Mouse (Mus musculus) heart, embryonic 16.5 days (tissue): ENCODE data around the gene Shkbp1. TPM values are rescaled to one million over a fixed set of nuclear protein-coding genes. Genes with fewer than 3 reads are reported as not detected.

Experiments
- ATAC-seq: fragments of 200-750 bp; cut with Nextera tagmentation; replicated peaks from 2 replicates; pipeline ENCODE4 v1.8.0; 2017; ENCODE audit warnings: moderate number of reproducible peaks; ENCODE audit not compliant: insufficient read depth, low FRiP score; ENCODE audit errors: extremely low read depth
- H3K27ac ChIP-seq: fragments of 300-500 bp; sonication (generic); 2 replicates; pipeline ENCODE4 v1.5.1; 2014; ENCODE audit warnings: mild to moderate bottlenecking, low read length, control low read depth, moderate library complexity
- H3K27me3 ChIP-seq: fragments of 300-500 bp; sonication (generic); 2 replicates; pipeline ENCODE4 v1.6.1; 2014; ENCODE audit warnings: low read length, mixed read lengths; ENCODE audit not compliant: control insufficient read depth, insufficient read depth
- H3K36me3 ChIP-seq: fragments of 300-500 bp; sonication (generic); 2 replicates; pipeline ENCODE4 v1.6.1; 2014; ENCODE audit not compliant: control insufficient read depth, insufficient read depth
- H3K4me1 ChIP-seq: fragments of 300-500 bp; sonication (generic); 2 replicates; pipeline ENCODE4 v1.6.1; 2014; ENCODE audit warnings: low read length, mixed read lengths; ENCODE audit not compliant: control insufficient read depth, insufficient read depth
- H3K4me2 ChIP-seq: fragments of 300-500 bp; sonication (generic); 2 replicates; pipeline ENCODE4 v1.6.1; 2014; ENCODE audit warnings: low read depth, mild to moderate bottlenecking, control low read depth, low read length
- H3K4me3 ChIP-seq: fragments of 300-500 bp; sonication (generic); 2 replicates; pipeline ENCODE4 v1.5.1; 2014; ENCODE audit warnings: mild to moderate bottlenecking, control low read depth, low read length
- H3K9ac ChIP-seq: fragments of 300-500 bp; sonication (generic); 2 replicates; pipeline ENCODE4 v1.6.1; 2014; ENCODE audit warnings: low read length, control low read depth
- H3K9me3 ChIP-seq: fragments of 300-500 bp; sonication (generic); replicated peaks from 2 replicates; pipeline ENCODE4 v1.6.1; 2016; ENCODE audit warnings: low read length; ENCODE audit not compliant: control insufficient read depth
- WGBS: fragments of 180-500 bp; shearing (Covaris S2); extraction: QIAGEN DNeasy Blood & Tissue Kit; methylation state at CpG from one replicate; pipeline ENCODE4 v1.1.7; 2014; 5-methylcytosine and 5-hydroxymethylcytosine counted together
- polyA plus RNA-seq: library from polyadenylated mRNA; unstranded; fragments of >200 nt; fragmentation: Nextera tagmentation; extraction: Ambion mirVana; gene quantifications from 2 replicates; pipeline ENCODE4 v1.2.1, GENCODE M21; 2015

Gene Shkbp1
- polyA plus RNA-seq, 1 experiment from 2014 or later: 22.3 TPM

- no peak overlapping the region for H3K4me2 ChIP-seq
- ATAC-seq: no peak
- no peaks in the 10 kb centered on the region for H3K9me3 ChIP-seq
- WGBS: 66% methylated on average over 2 of the region's 2 CpGs
- H3K4me3 ChIP-seq: no peak overlapping the region
- peaks cover 20% of the 10 kb centered on the region for H3K4me1 ChIP-seq
- peaks cover 19% of the 10 kb centered on the region for H3K27me3 ChIP-seq
- H3K9ac ChIP-seq: no peak overlapping the region
- no peak overlapping the region for H3K27ac ChIP-seq
- H3K36me3 ChIP-seq: no peaks in the 10 kb centered on the region
These were observed 3.3 kb upstream of the Shkbp1 start for GRCm38 (mm10) chr7:27359162-27359561.

- Histone ChIP-seq H3K4me3 (peak overlapping the region; percentile 78), H3K4me1 (peaks cover 17% of the 10 kb centered on the region), H3K27ac (peak overlapping the region; percentile 75; the same call in 1 of the 2 replicates), H3K9ac (no peak overlapping the region), H3K36me3 (no peaks in the 10 kb centered on the region), H3K4me2 (peak overlapping the region; percentile 91), H3K9me3 (no peaks in the 10 kb centered on the region), H3K27me3 (peaks cover 5% of the 10 kb centered on the region; the same call in 1 of the 2 replicates)
- no peak for ATAC-seq
- WGBS: 24% methylated on average over 3 of the region's 3 CpGs
These were observed 1.8 kb upstream of the Shkbp1 start for GRCm38 (mm10) chr7:27357595-27357978.

GRCm38 (mm10) chr7:27356861-27357594, 1.2 kb upstream of the Shkbp1 start, which contains the start of gene Gm20479:
Gm20479 (minus strand) TSS chr7:27357419.
- H3K36me3 ChIP-seq: no peaks in the 10 kb centered on the region
- H3K4me1 ChIP-seq: peaks cover 17% of the 10 kb centered on the region
- H3K9ac ChIP-seq: peak within 1 kb of the TSS; percentile 68
- H3K4me3 ChIP-seq: peak within 1 kb of the TSS; percentile 78
- no peaks in the 10 kb centered on the region for H3K9me3 ChIP-seq
- no peak for ATAC-seq
- H3K4me2 ChIP-seq: peak within 1 kb of the TSS; percentile 91
- H3K27me3 ChIP-seq: 0 out of 2 replicates have a peak, but pooled peaks cover under 1% of the 10 kb centered on the region
- WGBS: 2% methylated on average over 27 of the region's 27 CpGs
- peak within 1 kb of the TSS; percentile 75 for H3K27ac ChIP-seq

GRCm38 (mm10) chr7:27356248-27356647, 429 bp upstream of the Shkbp1 start:
- H3K27ac ChIP-seq: peak overlapping the region; percentile 75
- peaks cover 17% of the 10 kb centered on the region for H3K4me1 ChIP-seq
- peak; percentile 34 for ATAC-seq
- H3K9ac ChIP-seq: peak overlapping the region; percentile 68
- peak overlapping the region; percentile 78 for H3K4me3 ChIP-seq
- under 1% methylated on average over 16 of the region's 16 CpGs for WGBS
- peak overlapping the region; percentile 91 for H3K4me2 ChIP-seq
- no peaks in the 10 kb centered on the region for H3K27me3 ChIP-seq
- no peaks in the 10 kb centered on the region for H3K9me3 ChIP-seq
- no peaks in the 10 kb centered on the region for H3K36me3 ChIP-seq

- Histone ChIP-seq H3K9me3 (no peaks in the 10 kb centered on the region), H3K27me3 (no peaks in the 10 kb centered on the region), H3K27ac (no peak overlapping the region), H3K4me1 (peaks cover 14% of the 10 kb centered on the region), H3K9ac (peak overlapping the region; percentile 72), H3K36me3 (peaks cover 4% of the 10 kb centered on the region; the same call in 1 of the 2 replicates), H3K4me3 (peak overlapping the region; percentile 78), H3K4me2 (peak overlapping the region; percentile 91)
- WGBS: 8% methylated on average over 14 of the region's 14 CpGs
- ATAC-seq: no peak
These were observed 558 bp downstream of the Shkbp1 start for GRCm38 (mm10) chr7:27355261-27355660.

- H3K9ac ChIP-seq: no peak overlapping the region
- WGBS: 46% methylated on average over 4 of the region's 4 CpGs
- no peaks in the 10 kb centered on the region for H3K9me3 ChIP-seq
- H3K4me1 ChIP-seq: peaks cover 14% of the 10 kb centered on the region
- H3K36me3 ChIP-seq: peaks cover 5% of the 10 kb centered on the region; the same call in 1 of the 2 replicates
- no peak for ATAC-seq
- H3K27ac ChIP-seq: no peak overlapping the region
- H3K27me3 ChIP-seq: no peaks in the 10 kb centered on the region
- peak overlapping the region; percentile 78; the same call in 1 of the 2 replicates for H3K4me3 ChIP-seq
- H3K4me2 ChIP-seq: peak overlapping the region; percentile 91
These were observed 1.0 kb downstream of the Shkbp1 start for GRCm38 (mm10) chr7:27354783-27355182.

- Histone ChIP-seq H3K4me2 (0 out of 2 replicates have a peak overlapping the region, but pooled peaks have one; percentile 14), H3K27me3 (no peaks in the 10 kb centered on the region), H3K36me3 (peaks cover 5% of the 10 kb centered on the region; the same call in 1 of the 2 replicates), H3K9me3 (no peaks in the 10 kb centered on the region), H3K4me1 (peaks cover 14% of the 10 kb centered on the region), H3K27ac (no peak overlapping the region), H3K4me3 (no peak overlapping the region), H3K9ac (no peak overlapping the region)
- WGBS: 40% methylated on average over 6 of the region's 6 CpGs
- ATAC-seq: no peak
These were observed 1.7 kb downstream of the Shkbp1 start for GRCm38 (mm10) chr7:27354144-27354543.

- H3K9ac ChIP-seq: no peak overlapping the region
- H3K4me2 ChIP-seq: no peak overlapping the region
- H3K27me3 ChIP-seq: peaks cover 2% of the 10 kb centered on the region; the same call in 1 of the 2 replicates
- H3K36me3 ChIP-seq: peaks cover 14% of the 10 kb centered on the region
- H3K4me3 ChIP-seq: no peak overlapping the region
- ATAC-seq: no peak
- H3K9me3 ChIP-seq: no peaks in the 10 kb centered on the region
- WGBS: 25% methylated on average over 6 of the region's 6 CpGs
- H3K27ac ChIP-seq: no peak overlapping the region
- no peaks in the 10 kb centered on the region for H3K4me1 ChIP-seq
These were observed 10.4 kb downstream of the Shkbp1 start for GRCm38 (mm10) chr7:27345444-27345843.

- H3K27me3 ChIP-seq: peaks cover 23% of the 10 kb centered on the region
- no peaks in the 10 kb centered on the region for H3K9me3 ChIP-seq
- 52% methylated on average over 4 of the region's 4 CpGs for WGBS
- H3K4me1 ChIP-seq: peaks cover 1% of the 10 kb centered on the region; the same call in 1 of the 2 replicates
- no peak for ATAC-seq
- no peak overlapping the region for H3K4me2 ChIP-seq
- H3K9ac ChIP-seq: no peak overlapping the region
- no peak overlapping the region for H3K27ac ChIP-seq
- H3K4me3 ChIP-seq: no peak overlapping the region
- peaks cover 7% of the 10 kb centered on the region for H3K36me3 ChIP-seq
These were observed 13.2 kb downstream of the Shkbp1 start for GRCm38 (mm10) chr7:27342595-27342994.
